Mouse (Mus musculus): Measurements from ENCODE around the gene Gpr39. TPM values are rescaled to one million over a fixed set of nuclear protein-coding genes. Genes with fewer than 3 reads are reported as not detected.

Gpr39 gene
- polyA plus RNA-seq, 1 experiment from 2014 or later, result 3.6 TPM

DNA sequence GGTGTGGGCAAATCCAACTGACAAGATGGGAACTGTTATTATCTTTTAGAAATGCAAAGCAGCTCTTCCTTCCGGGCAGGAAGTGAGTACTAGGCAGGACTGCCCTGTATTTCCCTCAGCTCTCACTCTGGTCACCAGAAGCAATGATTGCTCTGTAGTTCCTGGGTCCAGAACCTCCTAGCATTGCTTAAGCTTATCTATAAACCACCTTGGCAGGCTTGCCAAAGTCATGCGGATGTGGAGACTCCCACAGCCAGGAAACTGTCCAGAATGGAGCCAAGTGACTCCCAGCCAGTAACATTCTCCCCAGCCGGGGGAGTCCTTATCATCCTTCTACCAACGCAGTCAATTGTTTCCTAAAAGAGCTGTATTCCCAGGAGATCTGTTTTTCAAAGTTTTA is 13.7 kb upstream of the Gpr39 start:
- Histone ChIP-seq H3K27ac (no peak overlapping the region), H3K27me3 (no peaks in the 10 kb centered on the region), H3K9ac (no peak overlapping the region), H3K4me1 (no peaks in the 10 kb centered on the region), H3K9me3 (replicated peaks) (no peaks in the 10 kb centered on the region), H3K36me3 (no peaks in the 10 kb centered on the region), H3K4me3 (replicated peaks) (no peak overlapping the region), H3K4me2 (no peak overlapping the region)
- no peak for ATAC-seq (replicated peaks; ENCODE audit: low FRiP score)
- 53% methylated on average over 4 of the region's 4 CpGs for WGBS

DNA sequence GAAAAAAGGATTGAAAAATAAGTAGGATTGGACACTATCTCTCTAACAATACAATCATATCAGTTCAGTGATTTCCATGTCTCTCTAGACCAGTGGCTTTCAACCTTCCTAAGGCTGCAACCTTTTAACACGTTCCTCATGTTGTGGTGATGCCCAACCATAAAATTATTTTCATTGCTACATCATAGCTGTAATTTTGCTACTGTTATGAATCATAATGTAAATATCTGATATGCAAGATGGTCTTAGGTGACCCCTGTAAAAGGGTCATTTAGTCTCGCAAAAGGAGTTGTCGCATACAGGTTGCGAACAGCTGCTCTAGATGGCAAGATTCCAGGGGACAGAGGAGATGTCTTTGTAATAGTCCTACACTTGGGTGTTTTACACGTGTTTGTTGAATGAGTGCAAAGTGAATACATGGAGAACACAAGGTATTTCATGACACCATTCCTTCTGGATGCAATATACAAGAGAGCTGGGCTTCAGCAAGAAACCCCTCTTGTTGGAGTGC is 11.6 kb upstream of the Gpr39 start:
- 71% methylated on average over 5 of the region's 5 CpGs for WGBS

DNA sequence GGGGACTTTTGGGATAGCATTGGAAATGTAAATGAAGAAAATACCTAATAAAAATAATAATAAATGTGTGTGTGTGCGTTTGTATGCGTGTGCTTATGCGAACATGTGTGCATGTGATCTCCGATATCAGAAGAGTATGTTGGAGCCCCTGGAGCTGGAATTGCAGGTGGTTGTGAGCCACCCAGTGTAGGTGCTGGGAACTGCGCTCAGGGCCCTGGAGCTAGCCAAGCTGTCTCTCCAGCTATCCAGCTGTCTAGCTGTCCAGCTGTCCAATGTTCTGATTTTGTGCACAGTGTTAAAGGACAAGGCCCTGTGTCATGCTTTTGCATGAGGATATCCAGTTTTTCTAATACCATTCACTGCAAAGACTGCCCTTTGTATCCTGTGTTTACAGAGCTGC is 7.8 kb upstream of the Gpr39 start:
- peak; percentile 58; the same call in 1 of the 2 replicates for ATAC-seq (replicated peaks; ENCODE audit: low FRiP score)

More for the DNA sequence above, 11.6 kb upstream of the Gpr39 start:
- Histone ChIP-seq H3K4me2 (no peak overlapping the region), H3K4me3 (replicated peaks) (no peak overlapping the region), H3K27ac (no peak overlapping the region), H3K4me1 (no peaks in the 10 kb centered on the region), H3K9ac (no peak overlapping the region), H3K27me3 (no peaks in the 10 kb centered on the region), H3K36me3 (no peaks in the 10 kb centered on the region), H3K9me3 (replicated peaks) (no peaks in the 10 kb centered on the region)
- no peak for ATAC-seq (replicated peaks; ENCODE audit: low FRiP score)

GRCm38 (mm10) chr1:125675186-125675585 is 1.6 kb upstream of the Gpr39 start:
- 84% methylated on average over 1 of the region's 1 CpGs for WGBS
- Histone ChIP-seq H3K27me3 (no peaks in the 10 kb centered on the region), H3K4me1 (peaks cover 16% of the 10 kb centered on the region), H3K4me3 (replicated peaks) (no peak overlapping the region), H3K27ac (no peak overlapping the region), H3K9me3 (replicated peaks) (no peaks in the 10 kb centered on the region), H3K4me2 (no peak overlapping the region), H3K9ac (no peak overlapping the region), H3K36me3 (no peaks in the 10 kb centered on the region)
- no peak for ATAC-seq (replicated peaks; ENCODE audit: low FRiP score)

More for the DNA sequence above, 7.8 kb upstream of the Gpr39 start:
- no peaks in the 10 kb centered on the region for H3K4me1 ChIP-seq
- 84% methylated on average over 5 of the region's 5 CpGs for WGBS
- no peaks in the 10 kb centered on the region for H3K27me3 ChIP-seq
- no peaks in the 10 kb centered on the region for H3K36me3 ChIP-seq
- H3K9me3 ChIP-seq (replicated peaks), result no peaks in the 10 kb centered on the region
- H3K4me3 ChIP-seq (replicated peaks), result no peak overlapping the region
- no peak overlapping the region for H3K9ac ChIP-seq
- H3K27ac ChIP-seq, result no peak overlapping the region
- H3K4me2 ChIP-seq, result no peak overlapping the region

GRCm38 (mm10) chr1:125677286-125677685 is 491 bp downstream of the Gpr39 start:
- peak overlapping the region; percentile 52 for H3K4me2 ChIP-seq
- peak overlapping the region; percentile 88 for H3K27ac ChIP-seq
- H3K27me3 ChIP-seq, result no peaks in the 10 kb centered on the region
- no peaks in the 10 kb centered on the region for H3K9me3 ChIP-seq (replicated peaks)
- peaks cover 22% of the 10 kb centered on the region for H3K4me1 ChIP-seq
- 82% methylated on average over 5 of the region's 5 CpGs for WGBS
- ATAC-seq (replicated peaks; ENCODE audit: low FRiP score), result no peak
- H3K4me3 ChIP-seq (replicated peaks), result peak overlapping the region; percentile 37
- H3K9ac ChIP-seq, result no peak overlapping the region
- no peaks in the 10 kb centered on the region for H3K36me3 ChIP-seq

DNA sequence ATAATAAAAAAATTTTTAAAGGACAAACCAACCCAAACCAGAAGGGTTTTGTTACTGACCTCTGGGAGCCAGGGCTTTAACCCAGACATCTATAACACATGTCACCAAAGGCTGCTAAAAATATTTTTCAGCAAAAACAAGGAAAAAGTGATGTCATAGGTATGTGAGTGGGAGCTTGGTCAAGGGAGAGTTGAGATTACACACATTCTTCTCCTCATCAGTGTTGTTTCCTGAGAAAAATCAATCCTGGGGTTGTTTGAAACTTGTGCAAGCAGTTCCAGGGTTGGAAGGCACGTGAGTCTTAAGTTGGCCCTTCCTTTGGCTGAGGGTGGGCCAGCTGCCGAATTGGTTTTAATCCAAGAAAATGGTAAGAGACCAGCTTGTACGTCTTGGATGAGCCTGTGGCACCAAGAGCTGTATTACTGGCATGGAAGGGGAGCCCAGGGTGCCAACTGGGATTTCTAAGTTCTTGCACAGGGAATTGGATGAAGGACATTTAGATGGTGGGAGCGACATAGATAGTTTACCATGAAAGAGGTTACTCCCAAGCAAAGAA is 2.8 kb downstream of the Gpr39 start:
- H3K4me2 ChIP-seq, result peak overlapping the region; percentile 40; the same call in 1 of the 2 replicates
- WGBS, result 79% methylated on average over 4 of the region's 4 CpGs

GRCm38 (mm10) chr1:125684423-125684822 is 7.6 kb downstream of the Gpr39 start:
- ATAC-seq (replicated peaks; ENCODE audit: low FRiP score), result no peak
- no peaks in the 10 kb centered on the region for H3K36me3 ChIP-seq
- WGBS, result 81% methylated on average over 3 of the region's 3 CpGs
- H3K27ac ChIP-seq, result no peak overlapping the region
- no peak overlapping the region for H3K4me2 ChIP-seq
- no peaks in the 10 kb centered on the region for H3K9me3 ChIP-seq (replicated peaks)
- H3K27me3 ChIP-seq, result no peaks in the 10 kb centered on the region
- 0 out of 2 replicates have a peak, but pooled peaks cover 8% of the 10 kb centered on the region for H3K4me1 ChIP-seq
- no peak overlapping the region for H3K9ac ChIP-seq
- H3K4me3 ChIP-seq (replicated peaks), result no peak overlapping the region

More for the DNA sequence above, 2.8 kb downstream of the Gpr39 start:
- Histone ChIP-seq H3K4me1 (peaks cover 22% of the 10 kb centered on the region), H3K27ac (no peak overlapping the region), H3K36me3 (no peaks in the 10 kb centered on the region), H3K9me3 (replicated peaks) (no peaks in the 10 kb centered on the region), H3K4me3 (replicated peaks) (no peak overlapping the region), H3K27me3 (no peaks in the 10 kb centered on the region), H3K9ac (no peak overlapping the region)
- ATAC-seq (replicated peaks; ENCODE audit: low FRiP score), result no peak

DNA sequence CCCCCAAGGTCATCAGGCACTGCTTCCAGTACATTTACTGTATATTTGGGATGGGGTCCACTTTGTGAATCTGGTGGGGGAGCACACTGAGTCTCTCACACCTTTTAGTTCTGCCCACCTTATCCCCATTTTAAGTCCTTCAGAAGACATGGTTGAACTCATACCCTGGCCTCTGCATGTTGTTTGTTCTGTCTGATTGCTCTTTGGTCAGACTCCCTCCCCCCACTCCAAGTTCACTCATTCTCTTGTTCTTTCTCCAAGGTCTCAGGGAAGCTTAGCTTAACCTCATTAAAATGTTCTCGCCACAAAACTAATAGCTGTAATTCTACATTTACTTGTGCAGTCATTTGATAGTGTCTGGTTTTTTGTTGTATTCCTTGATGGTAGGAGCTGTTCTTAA is 8.5 kb downstream of the Gpr39 start:
- WGBS, result 56% methylated on average over 1 of the region's 1 CpGs

DNA sequence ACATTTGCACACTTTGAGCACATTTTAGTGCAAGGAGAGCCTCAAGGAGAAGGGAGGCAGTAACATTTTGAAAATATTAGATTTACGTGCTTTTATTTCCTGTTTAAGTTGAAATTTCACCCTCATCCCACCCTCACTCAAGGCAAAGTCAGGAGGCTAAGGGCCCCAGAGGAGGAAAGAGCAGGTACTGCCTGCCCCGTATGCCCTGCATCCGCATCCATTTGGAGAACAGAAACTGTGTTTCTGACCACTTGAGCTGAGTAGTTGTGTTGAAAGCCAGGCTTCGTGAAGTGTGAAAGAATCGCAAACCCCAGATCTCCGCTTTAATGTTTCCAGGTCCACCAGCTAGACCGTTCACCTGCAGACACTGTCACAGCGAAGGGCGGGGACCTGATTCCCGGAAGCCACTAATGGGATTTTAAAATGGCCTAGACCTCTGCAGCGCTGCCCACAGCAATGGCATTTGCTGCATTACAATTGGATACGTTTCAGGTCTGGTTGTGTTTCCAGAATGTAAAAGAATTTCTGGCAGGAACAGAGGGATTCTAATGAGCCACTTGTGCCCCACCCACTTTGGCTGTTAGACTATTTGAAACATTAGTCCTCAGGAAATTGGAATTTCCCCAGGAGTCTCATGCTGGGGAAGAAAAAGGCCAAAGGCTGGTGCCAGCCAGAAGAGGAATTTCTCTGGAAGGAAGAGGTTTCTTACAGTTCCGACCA is 11.1 kb downstream of the Gpr39 start:
- Histone ChIP-seq H3K27me3 (no peaks in the 10 kb centered on the region), H3K9me3 (replicated peaks) (no peaks in the 10 kb centered on the region), H3K27ac (0 out of 2 replicates have a peak overlapping the region, but pooled peaks have one; percentile 32), H3K4me2 (no peak overlapping the region), H3K4me1 (0 out of 2 replicates have a peak, but pooled peaks cover 2% of the 10 kb centered on the region), H3K9ac (no peak overlapping the region), H3K36me3 (no peaks in the 10 kb centered on the region), H3K4me3 (replicated peaks) (no peak overlapping the region)
- ATAC-seq (replicated peaks; ENCODE audit: low FRiP score), result 0 out of 2 replicates have a peak, but pooled peaks have one; percentile 22
- 62% methylated on average over 13 of the region's 13 CpGs for WGBS

More for the DNA sequence above, 8.5 kb downstream of the Gpr39 start:
- H3K4me1 ChIP-seq, result 0 out of 2 replicates have a peak, but pooled peaks cover 8% of the 10 kb centered on the region
- no peak overlapping the region for H3K9ac ChIP-seq
- H3K27ac ChIP-seq, result no peak overlapping the region
- H3K27me3 ChIP-seq, result no peaks in the 10 kb centered on the region
- H3K36me3 ChIP-seq, result no peaks in the 10 kb centered on the region
- no peak for ATAC-seq (replicated peaks; ENCODE audit: low FRiP score)
- H3K4me3 ChIP-seq (replicated peaks), result no peak overlapping the region
- no peak overlapping the region for H3K4me2 ChIP-seq
- no peaks in the 10 kb centered on the region for H3K9me3 ChIP-seq (replicated peaks)

DNA sequence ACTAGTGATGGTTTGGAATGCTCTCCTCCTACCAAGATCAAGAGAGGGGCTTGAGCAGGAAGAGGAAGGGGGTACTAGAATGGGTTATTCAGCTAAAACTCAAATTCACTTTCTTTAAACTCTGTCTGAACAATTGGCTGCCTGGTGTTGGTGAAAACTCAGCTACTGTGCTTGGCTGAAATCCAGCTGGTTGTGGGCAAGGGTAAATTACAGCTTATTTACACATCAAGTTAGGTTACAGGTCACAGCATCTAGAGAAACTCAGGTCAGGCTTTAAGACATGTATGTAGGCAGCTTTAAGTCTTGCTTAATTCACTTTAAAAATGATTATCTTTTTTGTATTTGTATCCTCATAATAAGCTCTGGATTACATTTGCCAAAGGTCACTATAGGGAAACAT is 16.7 kb downstream of the Gpr39 start:
- H3K4me2 ChIP-seq, result no peak overlapping the region
- no peak for ATAC-seq (replicated peaks; ENCODE audit: low FRiP score)
- H3K27ac ChIP-seq, result no peak overlapping the region
- H3K4me1 ChIP-seq, result no peaks in the 10 kb centered on the region
- H3K4me3 ChIP-seq (replicated peaks), result no peak overlapping the region
- H3K9ac ChIP-seq, result no peak overlapping the region
- no peaks in the 10 kb centered on the region for H3K9me3 ChIP-seq (replicated peaks)
- H3K27me3 ChIP-seq, result no peaks in the 10 kb centered on the region
- H3K36me3 ChIP-seq, result no peaks in the 10 kb centered on the region

DNA sequence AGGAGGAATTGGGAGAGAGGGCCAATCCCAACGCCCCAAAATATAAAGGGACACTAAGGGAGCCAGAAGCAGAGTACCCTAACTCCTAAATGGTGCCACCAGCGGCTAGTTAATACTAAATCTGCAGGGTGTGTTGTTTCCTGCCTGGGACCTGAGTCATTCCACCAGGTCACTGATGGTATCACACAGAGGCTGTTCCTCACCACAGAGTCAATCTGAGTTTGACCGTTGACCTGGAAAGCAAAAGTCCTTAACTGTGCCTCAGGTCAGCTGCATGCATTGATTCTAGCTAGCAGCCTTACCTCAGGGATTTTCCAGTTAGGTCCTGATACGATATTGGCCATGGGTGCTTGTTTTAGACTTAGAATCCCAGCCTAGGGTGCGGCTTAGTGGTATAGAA is 17.5 kb downstream of the Gpr39 start:
- 71% methylated on average over 5 of the region's 5 CpGs for WGBS
- peak overlapping the region; percentile 51; the same call in 1 of the 2 replicates for H3K27ac ChIP-seq
- peak; percentile 60; the same call in 1 of the 2 replicates for ATAC-seq (replicated peaks; ENCODE audit: low FRiP score)

GRCm38 (mm10) chr1:125701101-125701590 is 24.4 kb downstream of the Gpr39 start:
- 88% methylated on average over 4 of the region's 4 CpGs for WGBS

More for the DNA sequence above, 17.5 kb downstream of the Gpr39 start:
- Histone ChIP-seq H3K9ac (no peak overlapping the region), H3K4me3 (replicated peaks) (no peak overlapping the region), H3K27me3 (no peaks in the 10 kb centered on the region), H3K9me3 (replicated peaks) (no peaks in the 10 kb centered on the region), H3K4me1 (no peaks in the 10 kb centered on the region), H3K36me3 (no peaks in the 10 kb centered on the region), H3K4me2 (0 out of 2 replicates have a peak overlapping the region, but pooled peaks have one; percentile 19)

More at GRCm38 (mm10) chr1:125701101-125701590, 24.4 kb downstream of the Gpr39 start:
- Histone ChIP-seq H3K4me2 (no peak overlapping the region), H3K9ac (no peak overlapping the region), H3K4me1 (0 out of 2 replicates have a peak, but pooled peaks cover 3% of the 10 kb centered on the region), H3K27ac (no peak overlapping the region), H3K27me3 (no peaks in the 10 kb centered on the region), H3K9me3 (replicated peaks) (no peaks in the 10 kb centered on the region), H3K4me3 (replicated peaks) (no peak overlapping the region), H3K36me3 (no peaks in the 10 kb centered on the region)
- ATAC-seq (replicated peaks; ENCODE audit: low FRiP score), result no peak

All from kidney, embryonic 15.5 days (tissue).